Mouse (Mus musculus): ENCODE results near the gene Gck. TPM values are rescaled to one million over a fixed set of nuclear protein-coding genes. Genes with fewer than 3 reads are reported as not detected.

Gene Gck
- total RNA-seq, 2 experiments from 2014 or later = 7.4 to 9.4 TPM

DNA sequence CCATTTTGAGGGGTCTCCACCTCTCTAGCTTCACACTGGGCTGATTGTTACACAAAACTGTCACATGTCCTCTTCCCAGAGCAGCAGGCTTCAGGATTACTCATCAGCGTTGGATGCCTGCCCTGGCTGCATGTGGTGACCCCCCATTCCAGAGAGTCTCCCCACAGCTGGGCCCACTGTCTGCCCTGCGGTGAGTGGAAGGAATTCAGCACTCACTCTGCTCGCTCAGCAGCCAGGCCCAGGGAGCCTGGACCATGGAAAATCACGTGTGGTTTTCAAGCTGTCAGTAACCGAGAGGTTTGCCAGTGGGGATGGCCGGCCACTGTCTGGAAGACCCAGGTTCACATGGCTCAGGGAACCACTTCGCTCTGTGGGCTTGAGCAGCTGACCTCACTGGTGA is 94.0 kb downstream of the Gck start:
- peak; percentile 65 for DNase-seq (ENCODE audit: low spot score)
- intact Hi-C loops (cut with DNase I) = no loop called here

DNA sequence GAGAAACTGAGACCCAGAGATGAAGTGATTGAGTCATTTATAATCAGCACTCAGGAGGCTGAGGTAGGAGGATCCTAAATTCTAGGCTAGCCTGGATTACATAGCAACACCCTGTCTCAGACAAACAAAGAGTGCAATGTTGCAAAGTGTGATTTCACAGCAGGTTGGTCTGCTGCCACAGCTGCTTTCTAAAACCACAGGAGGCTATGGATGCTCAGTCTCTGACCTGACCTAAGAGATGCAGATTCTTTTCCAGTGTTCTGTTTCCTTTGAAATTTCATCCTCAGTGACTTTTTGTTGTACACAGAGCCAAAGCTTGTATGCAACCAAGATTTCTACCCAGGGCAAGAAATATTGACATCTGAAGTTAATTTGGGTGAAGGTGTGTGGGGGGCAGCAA is 94.4 kb downstream of the Gck start:
- intact Hi-C loops (cut with DNase I) = no loop called here

DNA sequence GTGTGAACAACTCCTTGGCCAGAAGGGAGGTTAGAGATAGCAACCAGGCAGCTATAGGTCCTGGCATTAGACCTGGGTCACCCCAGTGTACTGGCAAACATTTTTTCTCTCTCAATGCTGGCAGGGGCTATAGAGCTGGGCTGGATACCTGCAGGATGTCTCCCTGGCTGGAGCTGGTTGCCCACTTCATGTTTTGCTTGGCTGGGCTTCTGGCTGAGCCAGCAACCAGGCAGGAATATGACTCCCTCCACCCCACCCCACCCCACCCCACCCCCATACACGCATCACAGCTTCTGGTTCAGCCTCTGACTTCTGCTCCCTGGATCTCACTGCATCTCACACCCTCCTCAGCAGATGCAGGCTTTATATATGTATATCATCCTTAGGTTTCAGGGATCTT is 97.6 kb downstream of the Gck start:
- DNase-seq (ENCODE audit: low spot score) = no peak
- intact Hi-C loops (cut with DNase I) = no loop called here

More for the DNA sequence above, 94.4 kb downstream of the Gck start:
- no peak for DNase-seq (ENCODE audit: low spot score)

DNA sequence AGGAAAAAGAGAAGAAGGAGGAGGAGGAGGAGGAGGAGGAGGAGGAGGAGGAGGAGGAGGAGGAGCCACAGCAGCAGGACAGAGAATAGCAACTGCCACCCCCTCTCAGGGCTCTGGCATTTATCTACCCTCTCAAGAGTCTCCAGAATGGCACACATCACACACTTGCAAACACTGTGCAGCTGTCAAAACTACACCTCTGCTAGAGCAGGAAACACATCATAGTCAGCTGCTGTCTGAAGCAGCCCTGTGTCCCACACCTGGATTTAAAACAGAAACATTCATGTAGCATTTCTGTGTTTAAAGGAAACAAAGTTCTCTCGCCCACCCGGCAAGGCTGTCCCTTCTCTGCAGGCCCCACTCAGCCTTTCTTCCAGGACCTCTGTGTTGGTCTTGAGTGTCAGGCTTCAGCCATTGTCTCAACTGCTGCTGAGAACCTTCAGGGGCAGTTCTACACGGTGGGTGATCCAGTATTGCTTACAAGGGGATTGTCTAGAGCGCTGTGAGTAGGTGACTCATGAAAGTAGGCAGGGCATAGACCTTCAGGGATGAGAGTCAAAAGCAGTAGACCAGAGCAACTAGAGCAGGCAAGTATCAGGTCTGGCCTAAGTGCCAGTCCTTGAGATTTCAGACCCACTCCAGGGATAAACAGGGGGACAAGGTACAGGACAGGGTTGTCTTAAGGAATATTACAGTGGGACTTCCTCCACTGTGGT is 98.7 kb downstream of the Gck start:
- intact Hi-C loops (cut with DNase I) = no loop called here

More for the DNA sequence above, 98.7 kb downstream of the Gck start:
- DNase-seq (ENCODE audit: low spot score) = no peak

Other genes with a start within 250 kb of the Gck start
- gene Mrps24, start 234.4 kb downstream of the Gck start, total RNA-seq (2021) = 100 to 1,000 TPM; 145 to 152 TPM
- gene Urgcp, start 187.7 kb downstream of the Gck start, total RNA-seq (2021) = 10 to 100 TPM; 56.7 to 68.6 TPM
- 10 to 100 TPM; 26.1 to 27.2 TPM for gene Dbnl, start 161.6 kb downstream of the Gck start, total RNA-seq (2021)
- 100 to 1,000 TPM; 914 to 924 TPM for gene Pgam2, start 146.3 kb downstream of the Gck start, total RNA-seq (2021)
- 1 to 10 TPM; 3.0 to 3.6 TPM for gene Polm, start 112.1 kb downstream of the Gck start, total RNA-seq (2021)
- 10 to 100 TPM; 18.5 to 23.3 TPM for gene Aebp1, start 88.1 kb downstream of the Gck start, total RNA-seq (2021)
- 10 to 100 TPM; 29.2 to 33.2 TPM for gene Pold2, start 71.8 kb downstream of the Gck start, total RNA-seq (2021)
- gene Myl7, start 51.3 kb downstream of the Gck start, total RNA-seq (2021) = 100 to 1,000 TPM; 742 to 813 TPM
- 10 to 100 TPM; 60.9 to 64.9 TPM for gene Ykt6, start 5.6 kb upstream of the Gck start, total RNA-seq (2021)
- gene Camk2b, start 116.3 kb upstream of the Gck start, total RNA-seq (2021) = 1 to 10 TPM; 6.2 to 6.5 TPM
- gene A730071L15Rik, start 249.9 kb upstream of the Gck start, total RNA-seq (2021) = under 1 TPM in 1 of 2 experiments, not detected in 1; 0.17 TPM

Data from heart, postnatal 25 days (tissue).